Mouse (Mus musculus) lung, adult 2 months (tissue): ENCODE results near the gene Zfp362.

Experiments
- CTCF ChIP-seq: fragments of 200-500 bp; IDR thresholded peaks from 2 replicates; pipeline ENCODE4 v1.5.1; 2011; ENCODE audit warnings: mild to moderate bottlenecking, low read length, control low read depth; ENCODE audit not compliant: insufficient read depth
- POLR2A ChIP-seq: fragments of 200-500 bp; IDR thresholded peaks from 2 replicates; pipeline ENCODE4 v1.6.1; 2011; ENCODE audit warnings: low read depth, mild to moderate bottlenecking, control low read depth, low read length, borderline replicate concordance; ENCODE audit errors: extremely low read depth

DNA sequence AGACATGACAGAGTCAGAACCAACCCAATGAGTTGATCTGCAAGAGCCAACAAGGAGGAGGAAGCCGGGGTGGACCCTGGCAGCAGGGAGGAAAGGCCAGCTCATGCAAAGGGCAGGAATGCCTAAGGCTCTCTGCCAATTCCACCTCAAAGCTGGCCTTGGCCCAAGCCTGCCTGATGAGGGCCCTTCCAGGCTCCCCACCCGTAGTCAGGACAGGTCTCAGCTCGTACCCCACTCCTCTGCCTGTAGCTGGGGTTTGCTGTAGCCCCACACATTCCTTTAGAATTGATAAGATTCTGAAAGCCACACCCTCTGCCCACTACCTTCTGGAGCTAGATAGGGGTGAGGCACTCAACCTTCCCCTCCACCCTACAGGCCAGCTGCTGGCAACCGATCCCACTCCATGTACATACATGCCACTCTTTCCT, 49.8 kb upstream of the Zfp362 start:
- no peak for TF ChIP-seq POLR2A
- TF ChIP-seq CTCF: no peak
